Mouse (Mus musculus): ENCODE data around the gene Tnk2. TPM values are rescaled to one million over a fixed set of nuclear protein-coding genes. Genes with fewer than 3 reads are reported as not detected.
A peak's percentile ranks its signal among the peaks of the same experiment; 100 is the strongest.

Gene Tnk2
- polyA plus RNA-seq, 1 experiment from 2014 or later, result 6.7 TPM

DNA sequence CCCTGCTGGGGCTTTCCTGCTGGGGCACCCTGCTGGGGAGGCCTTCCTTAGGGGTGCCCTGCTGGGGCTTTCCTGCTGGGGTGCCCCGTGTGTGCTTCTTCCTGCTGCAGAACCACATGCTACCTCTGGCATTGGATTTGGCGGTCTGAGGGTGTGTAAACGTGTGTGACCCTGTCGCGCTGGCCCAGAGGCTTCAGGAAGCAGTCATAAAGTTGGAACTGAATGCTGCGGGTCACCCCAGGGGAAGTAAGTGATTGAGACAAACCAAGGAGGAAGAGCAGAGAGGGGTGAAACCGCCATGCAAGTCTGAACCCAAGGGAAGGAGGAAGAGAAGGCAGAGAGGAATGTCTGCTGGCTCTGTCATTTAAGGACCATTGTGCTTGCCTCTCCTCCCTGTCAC is 54.9 kb downstream of the Tnk2 start:
- Histone ChIP-seq H3K36me3 (no peaks in the 10 kb centered on the region), H3K4me2 (no peak overlapping the region), H3K9me3 (replicated peaks) (no peaks in the 10 kb centered on the region), H3K27me3 (replicated peaks) (no peaks in the 10 kb centered on the region), H3K27ac (ENCODE audit: poor library complexity, severe bottlenecking) (no peak overlapping the region), H3K4me1 (replicated peaks) (peaks cover 16% of the 10 kb centered on the region), H3K4me3 (no peak overlapping the region), H3K9ac (no peak overlapping the region)
- no peak for ATAC-seq (ENCODE audit: insufficient number of reproducible peaks, low FRiP score)
- WGBS, result 38% methylated on average over 7 of the region's 7 CpGs

DNA sequence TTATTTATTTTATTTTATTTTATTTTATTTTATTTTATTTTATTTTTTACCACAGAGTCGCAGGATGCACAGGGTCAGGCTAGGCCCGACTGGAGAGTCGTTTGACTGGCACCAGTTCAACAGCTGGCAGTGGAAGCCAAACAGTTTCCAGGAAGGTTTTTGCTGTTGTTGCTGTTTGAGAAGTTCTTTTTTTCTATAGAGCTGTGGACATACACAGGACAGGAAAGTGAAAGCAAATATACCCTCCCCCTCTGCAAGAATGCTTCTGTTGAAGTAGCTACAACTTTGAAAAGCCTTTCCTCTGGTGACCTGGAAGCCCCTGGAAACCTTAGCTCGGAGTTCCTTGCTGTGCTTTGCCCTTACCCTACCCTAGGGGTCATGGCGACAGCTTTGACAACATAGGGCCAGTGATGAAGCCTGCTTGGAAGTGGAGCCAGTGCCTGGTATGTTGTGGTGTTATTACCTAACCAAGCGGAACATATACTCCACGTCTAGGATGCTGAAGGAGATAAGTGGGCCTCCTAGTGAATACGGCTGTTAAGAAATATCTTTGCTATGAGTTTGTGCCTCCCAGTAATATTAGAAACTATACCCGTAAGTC is 59.7 kb downstream of the Tnk2 start:
- Histone ChIP-seq H3K36me3 (no peaks in the 10 kb centered on the region), H3K9ac (no peak overlapping the region), H3K27ac (ENCODE audit: poor library complexity, severe bottlenecking) (0 out of 2 replicates have a peak overlapping the region, but pooled peaks have one; percentile 19), H3K27me3 (replicated peaks) (no peaks in the 10 kb centered on the region), H3K4me2 (no peak overlapping the region), H3K9me3 (replicated peaks) (0 out of 2 replicates have a peak, but pooled peaks cover 4% of the 10 kb centered on the region), H3K4me3 (no peak overlapping the region), H3K4me1 (replicated peaks) (peaks cover 22% of the 10 kb centered on the region)
- ATAC-seq (ENCODE audit: insufficient number of reproducible peaks, low FRiP score), result no peak
- 64% methylated on average over 9 of the region's 9 CpGs for WGBS

DNA sequence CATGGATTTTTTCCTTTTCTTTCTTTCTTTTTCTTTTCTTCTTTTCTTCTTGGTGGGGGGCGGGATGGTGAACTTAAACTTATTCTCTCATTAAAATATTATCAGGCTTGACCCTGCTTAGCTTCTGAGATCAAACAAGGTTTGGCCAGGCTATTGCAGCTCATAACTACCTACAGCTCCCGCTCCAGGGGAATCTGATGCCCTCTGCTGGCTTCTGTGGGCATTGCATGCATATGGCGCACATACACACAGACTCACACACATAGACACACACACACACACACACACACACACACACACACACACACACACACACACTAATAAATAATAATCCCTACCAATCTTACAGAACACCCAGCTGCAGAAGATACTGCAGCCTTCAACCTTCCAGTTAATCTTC is 61.9 kb downstream of the Tnk2 start:
- no peak for ATAC-seq (ENCODE audit: insufficient number of reproducible peaks, low FRiP score)
- H3K36me3 ChIP-seq, result no peaks in the 10 kb centered on the region
- no peak overlapping the region for H3K4me3 ChIP-seq
- H3K27ac ChIP-seq (ENCODE audit: poor library complexity, severe bottlenecking), result no peak overlapping the region
- no peak overlapping the region for H3K4me2 ChIP-seq
- WGBS, result 93% methylated on average over 3 of the region's 3 CpGs
- H3K27me3 ChIP-seq (replicated peaks), result no peaks in the 10 kb centered on the region
- H3K4me1 ChIP-seq (replicated peaks), result peaks cover 16% of the 10 kb centered on the region
- H3K9ac ChIP-seq, result no peak overlapping the region
- H3K9me3 ChIP-seq (replicated peaks), result 0 out of 2 replicates have a peak, but pooled peaks cover 4% of the 10 kb centered on the region

DNA sequence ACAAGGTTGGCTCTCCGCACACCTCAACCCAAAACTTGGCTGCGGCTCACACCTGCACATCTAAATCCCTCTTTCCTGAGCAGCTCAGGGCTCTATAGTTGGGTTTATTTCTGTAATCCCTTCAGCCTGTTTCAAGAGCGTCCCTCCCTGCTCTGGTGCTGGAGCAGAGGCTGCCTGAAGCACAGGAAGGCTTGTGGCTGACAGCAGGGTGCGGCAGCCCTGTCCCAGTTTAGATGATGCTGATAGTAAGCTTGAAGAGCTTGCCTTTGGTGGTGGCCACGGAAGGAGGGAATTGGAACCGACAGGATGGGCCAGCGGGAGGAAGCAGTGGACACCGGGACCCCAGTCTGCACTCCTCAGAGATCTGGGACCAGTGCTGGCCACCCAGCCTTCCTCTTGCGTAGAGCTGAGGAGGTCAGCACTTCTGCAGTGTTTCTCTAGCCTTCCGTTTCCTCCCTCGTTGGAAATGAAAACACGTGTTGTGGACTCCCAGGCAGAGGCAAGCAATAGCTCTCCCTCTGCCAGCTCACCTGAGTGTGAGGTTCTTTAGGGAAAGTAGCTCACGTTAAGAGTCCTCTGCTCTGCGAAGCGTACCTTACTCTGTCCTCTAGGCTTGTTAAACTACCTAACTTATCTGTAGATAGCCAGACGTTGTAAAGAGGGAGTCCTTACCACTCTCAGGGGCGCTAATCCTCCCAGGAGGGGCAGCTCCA is 63.6 kb downstream of the Tnk2 start:
- Histone ChIP-seq H3K4me1 (replicated peaks) (peaks cover 22% of the 10 kb centered on the region), H3K27ac (ENCODE audit: poor library complexity, severe bottlenecking) (no peak overlapping the region), H3K9ac (no peak overlapping the region), H3K4me3 (no peak overlapping the region), H3K4me2 (peak overlapping the region; percentile 5; the same call in 1 of the 2 replicates), H3K9me3 (replicated peaks) (0 out of 2 replicates have a peak, but pooled peaks cover 4% of the 10 kb centered on the region), H3K36me3 (no peaks in the 10 kb centered on the region), H3K27me3 (replicated peaks) (no peaks in the 10 kb centered on the region)
- 38% methylated on average over 17 of the region's 17 CpGs for WGBS
- peak; percentile 46; the same call in 1 of the 2 replicates for ATAC-seq (ENCODE audit: insufficient number of reproducible peaks, low FRiP score)

DNA sequence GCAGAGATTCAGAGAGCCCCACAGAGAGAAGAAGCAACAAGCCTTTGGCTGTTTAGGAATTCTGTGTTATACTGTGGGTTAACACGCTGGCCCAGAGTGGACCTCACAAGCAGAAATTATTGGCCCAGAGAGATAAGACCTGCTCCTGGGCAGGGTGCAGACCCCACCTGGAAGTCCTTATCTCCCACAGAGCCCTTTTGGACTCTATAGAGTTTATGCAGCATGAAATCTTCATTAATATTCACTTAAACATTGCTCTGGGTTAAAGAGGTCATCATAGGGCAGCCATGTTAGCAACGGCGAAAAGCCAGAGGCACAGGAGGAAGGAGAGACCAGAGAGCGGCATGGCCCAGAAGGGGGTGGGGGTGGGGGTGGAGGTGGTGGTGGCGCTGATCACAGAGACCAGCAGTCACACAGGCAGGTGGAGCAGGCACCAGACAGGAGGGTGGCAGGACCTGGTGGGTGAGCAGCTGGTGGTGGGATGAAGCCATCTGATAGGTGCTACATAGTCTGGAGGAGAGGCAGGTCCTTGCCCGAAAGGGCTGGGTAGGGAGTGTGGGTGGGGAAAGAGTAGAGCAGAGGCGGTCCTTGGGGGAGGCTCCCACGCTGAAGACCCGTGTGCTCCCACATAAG is 64.3 kb downstream of the Tnk2 start:
- H3K9ac ChIP-seq, result no peak overlapping the region
- 50% methylated on average over 9 of the region's 9 CpGs for WGBS
- H3K4me2 ChIP-seq, result 0 out of 2 replicates have a peak overlapping the region, but pooled peaks have one; percentile 5
- H3K27ac ChIP-seq (ENCODE audit: poor library complexity, severe bottlenecking), result no peak overlapping the region
- no peaks in the 10 kb centered on the region for H3K36me3 ChIP-seq
- H3K9me3 ChIP-seq (replicated peaks), result 0 out of 2 replicates have a peak, but pooled peaks cover 4% of the 10 kb centered on the region
- H3K4me1 ChIP-seq (replicated peaks), result peaks cover 22% of the 10 kb centered on the region
- H3K27me3 ChIP-seq (replicated peaks), result no peaks in the 10 kb centered on the region
- 0 out of 2 replicates have a peak, but pooled peaks have one; percentile 16 for ATAC-seq (ENCODE audit: insufficient number of reproducible peaks, low FRiP score)
- no peak overlapping the region for H3K4me3 ChIP-seq

DNA sequence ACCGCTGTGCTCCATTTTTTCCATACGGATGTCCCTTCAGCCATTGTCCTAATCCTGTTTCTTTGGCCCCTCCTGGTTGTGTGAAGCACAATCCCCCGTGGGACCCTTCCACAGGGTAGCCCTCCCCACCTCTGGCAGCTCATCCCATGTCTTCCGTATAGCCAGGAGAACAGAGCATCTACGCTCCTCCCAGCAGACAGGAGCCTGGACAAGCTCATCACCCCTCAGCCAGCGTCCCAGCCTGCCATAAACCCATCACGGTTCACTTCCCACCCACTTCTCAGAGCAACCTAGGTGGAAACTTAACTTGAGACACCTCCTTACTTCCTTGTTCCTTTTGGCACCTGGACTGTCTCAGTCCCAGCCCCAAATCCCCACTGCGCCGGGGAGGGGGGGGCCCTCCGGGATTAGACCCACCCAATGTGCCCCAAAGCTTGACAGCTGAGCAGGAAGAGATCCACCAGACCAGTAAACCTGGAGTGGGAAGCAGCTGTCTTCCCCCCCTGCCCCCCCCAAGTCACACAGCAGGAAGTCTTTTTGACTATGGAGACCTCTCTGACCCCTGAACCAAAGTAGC is 64.9 kb downstream of the Tnk2 start:
- ATAC-seq (ENCODE audit: insufficient number of reproducible peaks, low FRiP score), result 0 out of 2 replicates have a peak, but pooled peaks have one; percentile 5
- Histone ChIP-seq H3K36me3 (no peaks in the 10 kb centered on the region), H3K9ac (no peak overlapping the region), H3K9me3 (replicated peaks) (0 out of 2 replicates have a peak, but pooled peaks cover 4% of the 10 kb centered on the region), H3K4me3 (no peak overlapping the region), H3K4me2 (no peak overlapping the region), H3K27me3 (replicated peaks) (no peaks in the 10 kb centered on the region), H3K4me1 (replicated peaks) (peaks cover 23% of the 10 kb centered on the region), H3K27ac (ENCODE audit: poor library complexity, severe bottlenecking) (no peak overlapping the region)
- WGBS, result 73% methylated on average over 10 of the region's 10 CpGs

DNA sequence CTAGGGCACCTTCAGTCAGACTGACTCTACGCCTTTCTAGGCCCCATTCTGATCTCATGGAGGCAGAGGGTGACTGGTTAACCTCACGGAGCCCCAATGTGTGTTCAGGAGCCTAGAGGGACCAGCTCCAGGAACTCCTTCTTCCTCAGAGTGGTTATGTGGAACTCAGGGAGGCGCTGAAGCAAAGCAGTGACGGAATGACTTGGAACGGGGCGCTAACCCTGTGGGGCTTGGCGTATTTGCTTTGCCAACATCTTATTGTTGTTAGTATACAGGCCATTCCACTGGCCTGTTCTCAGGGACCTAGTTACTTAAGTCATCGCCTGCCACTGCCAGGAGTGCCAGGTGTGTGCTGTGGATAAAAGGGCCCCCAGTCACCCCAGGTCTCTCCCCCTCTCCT is 65.4 kb downstream of the Tnk2 start:
- Histone ChIP-seq H3K4me2 (no peak overlapping the region), H3K4me3 (no peak overlapping the region), H3K27ac (ENCODE audit: poor library complexity, severe bottlenecking) (no peak overlapping the region), H3K9me3 (replicated peaks) (0 out of 2 replicates have a peak, but pooled peaks cover 4% of the 10 kb centered on the region), H3K27me3 (replicated peaks) (no peaks in the 10 kb centered on the region), H3K4me1 (replicated peaks) (peaks cover 27% of the 10 kb centered on the region), H3K36me3 (no peaks in the 10 kb centered on the region), H3K9ac (no peak overlapping the region)
- 90% methylated on average over 8 of the region's 8 CpGs for WGBS
- ATAC-seq (ENCODE audit: insufficient number of reproducible peaks, low FRiP score), result no peak

DNA sequence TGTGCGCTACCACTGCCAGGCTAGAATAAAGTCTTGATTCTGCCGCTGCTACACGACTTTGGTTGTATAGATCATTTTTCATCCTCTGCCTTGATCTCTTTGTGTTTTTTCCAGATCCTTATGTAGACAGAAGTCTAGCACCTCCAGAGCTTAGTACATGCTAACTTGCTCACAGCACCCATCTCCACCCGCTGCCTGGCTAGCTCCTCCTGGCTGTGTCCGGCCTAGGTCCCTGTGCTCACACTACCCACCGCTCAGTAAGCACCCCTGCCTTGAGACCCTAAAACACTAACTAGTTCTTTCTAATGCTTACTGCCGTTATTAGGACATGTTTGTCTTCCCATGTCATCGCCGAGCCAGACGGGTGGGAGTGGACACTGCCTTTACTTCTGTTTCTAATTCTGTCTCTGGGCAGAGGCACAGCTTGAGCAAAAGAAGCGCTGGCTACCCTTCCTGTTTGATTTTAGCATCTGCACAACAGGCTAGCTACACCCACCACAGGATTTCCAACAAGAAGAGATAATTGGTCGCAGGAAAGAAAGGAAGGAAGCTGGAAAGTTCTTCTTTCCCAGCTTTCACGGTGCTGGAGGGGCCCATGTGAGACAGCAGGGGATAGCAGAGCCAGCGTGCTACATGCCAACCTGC is 66.9 kb downstream of the Tnk2 start:
- ATAC-seq (ENCODE audit: insufficient number of reproducible peaks, low FRiP score), result no peak
- no peak overlapping the region for H3K4me2 ChIP-seq
- H3K36me3 ChIP-seq, result no peaks in the 10 kb centered on the region
- no peak overlapping the region for H3K27ac ChIP-seq (ENCODE audit: poor library complexity, severe bottlenecking)
- WGBS, result 50% methylated on average over 14 of the region's 14 CpGs
- 0 out of 2 replicates have a peak, but pooled peaks cover 3% of the 10 kb centered on the region for H3K9me3 ChIP-seq (replicated peaks)
- no peak overlapping the region for H3K4me3 ChIP-seq
- no peak overlapping the region for H3K9ac ChIP-seq
- H3K4me1 ChIP-seq (replicated peaks), result peaks cover 39% of the 10 kb centered on the region
- no peaks in the 10 kb centered on the region for H3K27me3 ChIP-seq (replicated peaks)

DNA sequence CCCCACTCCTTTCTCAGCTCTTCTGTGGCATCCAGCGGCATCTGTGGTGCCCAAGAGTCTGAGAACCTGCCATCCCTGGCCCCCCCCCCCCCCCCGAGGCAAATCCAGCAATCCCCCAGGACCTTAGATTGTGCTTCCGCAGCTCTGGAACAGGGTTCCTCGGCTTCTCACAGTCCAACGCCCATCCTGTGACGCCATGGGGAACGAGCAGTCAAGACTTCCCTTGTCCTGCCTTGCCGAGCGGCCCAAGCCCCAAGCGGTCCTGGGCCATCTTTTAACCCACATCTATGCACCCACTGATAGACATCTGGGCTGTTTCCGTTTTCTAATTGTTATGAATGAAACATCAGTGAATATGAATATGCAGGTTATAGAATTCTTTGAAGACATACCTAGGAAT is 68.5 kb downstream of the Tnk2 start:
- no peaks in the 10 kb centered on the region for H3K9me3 ChIP-seq (replicated peaks)
- 83% methylated on average over 11 of the region's 11 CpGs for WGBS

DNA sequence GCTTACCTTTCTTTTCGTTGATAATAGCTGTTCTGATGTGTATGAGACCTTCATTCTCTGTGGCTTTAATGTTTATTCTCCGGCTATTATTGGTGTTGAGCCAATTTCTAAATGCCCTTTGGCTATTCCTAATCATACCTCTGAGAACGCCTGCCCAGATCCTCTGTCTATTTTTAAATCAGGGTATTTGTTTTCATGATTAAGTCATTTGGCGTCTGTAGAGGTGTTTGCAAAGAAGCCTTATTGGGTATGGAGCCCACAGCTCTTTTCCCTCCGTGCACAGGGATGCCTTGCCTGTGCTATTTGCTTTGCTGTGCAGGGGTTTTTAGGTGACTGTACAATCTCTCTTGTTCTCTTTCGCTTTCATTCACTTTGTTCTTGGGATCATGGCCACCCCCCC is 69.9 kb downstream of the Tnk2 start:
- H3K27me3 ChIP-seq (replicated peaks), result no peaks in the 10 kb centered on the region
- no peak overlapping the region for H3K9ac ChIP-seq
- H3K4me1 ChIP-seq (replicated peaks), result peaks cover 29% of the 10 kb centered on the region
- H3K27ac ChIP-seq (ENCODE audit: poor library complexity, severe bottlenecking), result no peak overlapping the region
- no peaks in the 10 kb centered on the region for H3K36me3 ChIP-seq
- no peaks in the 10 kb centered on the region for H3K9me3 ChIP-seq (replicated peaks)
- H3K4me2 ChIP-seq, result no peak overlapping the region
- H3K4me3 ChIP-seq, result no peak overlapping the region
- 55% methylated on average over 6 of the region's 6 CpGs for WGBS
- no peak for ATAC-seq (ENCODE audit: insufficient number of reproducible peaks, low FRiP score)

More for the DNA sequence above, 68.5 kb downstream of the Tnk2 start:
- no peaks in the 10 kb centered on the region for H3K27me3 ChIP-seq (replicated peaks)
- no peak overlapping the region for H3K27ac ChIP-seq (ENCODE audit: poor library complexity, severe bottlenecking)
- H3K36me3 ChIP-seq, result no peaks in the 10 kb centered on the region
- H3K4me2 ChIP-seq, result no peak overlapping the region
- ATAC-seq (ENCODE audit: insufficient number of reproducible peaks, low FRiP score), result no peak
- H3K4me1 ChIP-seq (replicated peaks), result peaks cover 38% of the 10 kb centered on the region
- H3K4me3 ChIP-seq, result no peak overlapping the region
- H3K9ac ChIP-seq, result no peak overlapping the region
